Comparison of ENCODE assay signal across 27 mouse cellular contexts in genomic region chr2:71760091-71760490, GRCm38 (mm10). TPM values are rescaled to one million over a fixed set of nuclear protein-coding genes. Genes with fewer than 3 reads are reported as not detected.
DNase-seq lines count a peak whose midpoint lies in the region; ATAC-seq and TF ChIP-seq lines count a peak whose summit lies in the region.
"Had no signal": no experiment of that assay in that cellular context is flagged by ENCODE, and none has a peak within 500 bp of the region (broad histone marks: within the 10 kb centered on the region; RNA-seq: fewer than 3 reads in every experiment).

No protein-coding gene starts in this region.

- H3K9me3 ChIP-seq in embryonic facial prominence, embryonic 14.5 days (ENCODE audit: control insufficient read depth, low read length): no peaks in the 10 kb centered on the region
- no peaks in the 10 kb centered on the region for H3K9me3 ChIP-seq in embryonic facial prominence, embryonic 10.5 days
- no peaks in the 10 kb centered on the region for H3K9me3 ChIP-seq in lung, postnatal 0 days (ENCODE audit: low read length)
- H3K9me3 ChIP-seq in embryonic facial prominence, embryonic 15.5 days (replicated peaks): no peaks in the 10 kb centered on the region
- H3K9me3 ChIP-seq: embryonic facial prominence, embryonic 13.5 days; forebrain, embryonic 10.5 days; forebrain, embryonic 12.5 days; G1E had no signal

- no peak overlapping the region for H3K27ac ChIP-seq in embryonic facial prominence, embryonic 14.5 days (replicated peaks; ENCODE audit: low read depth, low read length)
- no peak overlapping the region for H3K27ac ChIP-seq in embryonic facial prominence, embryonic 10.5 days (replicated peaks)
- no peak overlapping the region for H3K27ac ChIP-seq in lung, postnatal 0 days (ENCODE audit: low read length)
- no peak overlapping the region for H3K27ac ChIP-seq in embryonic facial prominence, embryonic 15.5 days (replicated peaks)
- H3K27ac ChIP-seq: forebrain, embryonic 10.5 days; forebrain, embryonic 12.5 days had no signal

- peak; percentile 53; the same call in 1 of the 2 replicates for ATAC-seq in embryonic facial prominence, embryonic 14.5 days (ENCODE audit: low read depth)
- ATAC-seq in lung, postnatal 0 days: no peak
- ATAC-seq in embryonic facial prominence, embryonic 15.5 days (ENCODE audit: insufficient number of reproducible peaks, low FRiP score, low TSS enrichment, low read depth): peak; percentile 24; the same call in 1 of the 2 replicates
- ATAC-seq: activated CD4-positive, CD25-positive, alpha-beta regulatory T cell, adult 4 months; CD4-positive, CD25-positive, alpha-beta regulatory T cell, adult 4 months; forebrain, embryonic 14.5 days; forebrain, embryonic 16.5 days; Patski had no signal

- no peak overlapping the region for H3K9ac ChIP-seq in embryonic facial prominence, embryonic 14.5 days (ENCODE audit: low read depth, low read length)
- no peak overlapping the region for H3K9ac ChIP-seq in lung, postnatal 0 days (replicated peaks; ENCODE audit: low read depth)
- no peak overlapping the region for H3K9ac ChIP-seq in embryonic facial prominence, embryonic 15.5 days
- H3K9ac ChIP-seq: embryonic facial prominence, embryonic 13.5 days; forebrain, embryonic 12.5 days had no signal

- H3K27me3 ChIP-seq in embryonic facial prominence, embryonic 14.5 days (replicated peaks; ENCODE audit: control insufficient read depth, insufficient read depth, low read length): no peaks in the 10 kb centered on the region
- H3K27me3 ChIP-seq in embryonic facial prominence, embryonic 10.5 days (replicated peaks; ENCODE audit: low read depth, poor library complexity, severe bottlenecking): no peaks in the 10 kb centered on the region
- H3K27me3 ChIP-seq in lung, postnatal 0 days (replicated peaks; ENCODE audit: insufficient read depth, low read length): no peaks in the 10 kb centered on the region
- H3K27me3 ChIP-seq in embryonic facial prominence, embryonic 15.5 days: no peaks in the 10 kb centered on the region
- H3K27me3 ChIP-seq in myocyte (ENCODE audit: control insufficient read depth, insufficient read depth, insufficient read length): no peaks in the 10 kb centered on the region
- H3K27me3 ChIP-seq: CH12.LX; embryonic facial prominence, embryonic 13.5 days; forebrain, embryonic 12.5 days; Patski had no signal

- no peaks in the 10 kb centered on the region for H3K79me2 ChIP-seq in myocyte (ENCODE audit: control insufficient read depth, insufficient read depth)

- TF ChIP-seq CTCF in lung, postnatal 0 days (IDR thresholded peaks at IDR 0.05): no peak

- DNase-seq in embryonic facial prominence, embryonic 14.5 days (ENCODE audit: low spot score): peak; percentile 67
- DNase-seq in embryonic facial prominence, embryonic 10.5 days (ENCODE audit: low spot score): no peak
- peak; percentile 40 for DNase-seq in lung, postnatal 0 days (ENCODE audit: low spot score)
- no peak for DNase-seq in lung, postnatal 36 days
- no peak for DNase-seq in kidney, postnatal 36 days
- DNase-seq: adrenal gland, adult 8-10 months; adrenal gland, postnatal 14 days; adrenal gland, postnatal 36 days; B cell, adult 2 months; cerebellum, adult 11-12 months; cerebellum, adult 2 months; cerebellum, adult 9-10 months; cerebellum, postnatal 10 days; cerebellum, postnatal 25 days had no signal

- no peak overlapping the region for H3ac ChIP-seq in myocyte (ENCODE audit: control insufficient read depth, insufficient read length)

- WGBS in embryonic facial prominence, embryonic 14.5 days: 66% methylated on average over 4 of the region's 4 CpGs
- 75% methylated on average over 4 of the region's 4 CpGs for WGBS in embryonic facial prominence, embryonic 10.5 days
- WGBS in lung, postnatal 0 days: 63% methylated on average over 4 of the region's 4 CpGs
- 73% methylated on average over 4 of the region's 4 CpGs for WGBS in embryonic facial prominence, embryonic 15.5 days

- no peak overlapping the region for H3K4me3 ChIP-seq in embryonic facial prominence, embryonic 14.5 days (ENCODE audit: low read depth, low read length)
- H3K4me3 ChIP-seq in embryonic facial prominence, embryonic 10.5 days: no peak overlapping the region
- H3K4me3 ChIP-seq in lung, postnatal 0 days (ENCODE audit: low read depth, low read length): no peak overlapping the region
- H3K4me3 ChIP-seq in embryonic facial prominence, embryonic 15.5 days (replicated peaks): no peak overlapping the region
- H3K4me3 ChIP-seq in myocyte: no peak overlapping the region
- H3K4me3 ChIP-seq: embryonic facial prominence, embryonic 13.5 days; erythroblast, embryonic 14.5 days; forebrain, embryonic 10.5 days; forebrain, embryonic 12.5 days had no signal

- no peaks in the 10 kb centered on the region for H3K36me3 ChIP-seq in embryonic facial prominence, embryonic 14.5 days (ENCODE audit: control insufficient read depth, insufficient read depth, low read length)
- H3K36me3 ChIP-seq in embryonic facial prominence, embryonic 10.5 days (replicated peaks): no peaks in the 10 kb centered on the region
- no peaks in the 10 kb centered on the region for H3K36me3 ChIP-seq in lung, postnatal 0 days (ENCODE audit: insufficient read depth, low read length)
- H3K36me3 ChIP-seq in embryonic facial prominence, embryonic 15.5 days: no peaks in the 10 kb centered on the region
- H3K36me3 ChIP-seq in myocyte (ENCODE audit: control insufficient read depth, insufficient read depth): no peaks in the 10 kb centered on the region
- H3K36me3 ChIP-seq: embryonic facial prominence, embryonic 13.5 days; forebrain, embryonic 10.5 days; forebrain, embryonic 12.5 days; G1E had no signal

- TF ChIP-seq EP300 in lung, postnatal 0 days (IDR thresholded peaks at IDR 0.05): peak; percentile 29; the same call in 1 of the 2 replicates

- no peaks in the 10 kb centered on the region for H3K4me1 ChIP-seq in embryonic facial prominence, embryonic 14.5 days (ENCODE audit: control insufficient read depth, insufficient read depth, low read length)
- H3K4me1 ChIP-seq in embryonic facial prominence, embryonic 10.5 days: peaks cover 25% of the 10 kb centered on the region
- H3K4me1 ChIP-seq in lung, postnatal 0 days (ENCODE audit: insufficient read depth, low read depth, low read length): peaks cover 11% of the 10 kb centered on the region; the same call in 1 of the 2 replicates
- H3K4me1 ChIP-seq in embryonic facial prominence, embryonic 15.5 days: peaks cover 17% of the 10 kb centered on the region; the same call in 1 of the 2 replicates

- no peak overlapping the region for H3K4me2 ChIP-seq in embryonic facial prominence, embryonic 14.5 days (ENCODE audit: low read depth, low read length)
- no peak overlapping the region for H3K4me2 ChIP-seq in lung, postnatal 0 days (replicated peaks; ENCODE audit: low read depth, low read length)
- H3K4me2 ChIP-seq in embryonic facial prominence, embryonic 15.5 days (replicated peaks): no peak overlapping the region
- H3K4me2 ChIP-seq in myocyte (ENCODE audit: low read depth): no peak overlapping the region
- H3K4me2 ChIP-seq: embryonic facial prominence, embryonic 13.5 days; forebrain, embryonic 12.5 days had no signal

- TF ChIP-seq POLR2A in myocyte (IDR thresholded peaks at IDR 0.05; ENCODE audit: insufficient read length, low read depth): no peak

TF ChIP-seq in myocyte, 11 proteins besides CTCF, POLR2A, EP300 and RAD21:
- TF ChIP-seq MYOD1 (IDR thresholded peaks at IDR 0.05; ENCODE audit: control insufficient read depth in 1 of 3, insufficient read length in 2 of 3, low read depth in 2 of 3) (peak in 2 of 3 experiments; percentile 75 to 76), CEBPB (IDR thresholded peaks at IDR 0.05; ENCODE audit: insufficient read depth, poor library complexity, severe bottlenecking) (no peak), TCF12 (IDR thresholded peaks at IDR 0.05; ENCODE audit: insufficient read depth, poor library complexity, severe bottlenecking) (peak; percentile 25), MYOG (IDR thresholded peaks at IDR 0.05; ENCODE audit: control insufficient read depth in 1 of 3, insufficient read depth in 1 of 3, insufficient read length in 2 of 3, low read depth in 2 of 3) (peak in 1 of 3 experiments; percentile 75)

RNA-seq across cellular contexts. Expression of gene Itga6, which starts 14.7 kb away (rescaled TPM):
- polyA plus RNA-seq in embryonic facial prominence, embryonic 14.5 days (2014; fragmentation: Nextera tagmentation; extraction: Ambion mirVana): 64.5 and 70.4 TPM in 2 replicates
- polyA plus RNA-seq in embryonic facial prominence, embryonic 10.5 days (2016; fragmentation: Nextera tagmentation; extraction: Ambion mirVana): 30.7 and 31.6 TPM in 2 replicates
- 78.2 and 79.1 TPM in 2 replicates for polyA plus RNA-seq in lung, postnatal 0 days (2015; fragmentation: Nextera tagmentation; extraction: Ambion mirVana)
- 51.6 and 55.4 TPM in 2 replicates for polyA plus RNA-seq in embryonic facial prominence, embryonic 15.5 days (2015; fragmentation: Nextera tagmentation; extraction: Ambion mirVana)
- polyA plus RNA-seq in myocyte (2012; fragmentation: generic; extraction: Trizol): 50.4 TPM

Comparison
In these comparisons a context has a peak if more than half of its experiments do, and no peak if none do; other contexts are left out.
1. DNase-seq: peak in embryonic facial prominence, embryonic 14.5 days (single experiment) and lung, postnatal 0 days (single experiment); none in embryonic facial prominence, embryonic 10.5 days (single experiment), lung, postnatal 36 days (single experiment) and kidney, postnatal 36 days (0 of 2).